Comparison of ENCODE assay signal across 8 mouse cellular contexts in the genomic region with DNA sequence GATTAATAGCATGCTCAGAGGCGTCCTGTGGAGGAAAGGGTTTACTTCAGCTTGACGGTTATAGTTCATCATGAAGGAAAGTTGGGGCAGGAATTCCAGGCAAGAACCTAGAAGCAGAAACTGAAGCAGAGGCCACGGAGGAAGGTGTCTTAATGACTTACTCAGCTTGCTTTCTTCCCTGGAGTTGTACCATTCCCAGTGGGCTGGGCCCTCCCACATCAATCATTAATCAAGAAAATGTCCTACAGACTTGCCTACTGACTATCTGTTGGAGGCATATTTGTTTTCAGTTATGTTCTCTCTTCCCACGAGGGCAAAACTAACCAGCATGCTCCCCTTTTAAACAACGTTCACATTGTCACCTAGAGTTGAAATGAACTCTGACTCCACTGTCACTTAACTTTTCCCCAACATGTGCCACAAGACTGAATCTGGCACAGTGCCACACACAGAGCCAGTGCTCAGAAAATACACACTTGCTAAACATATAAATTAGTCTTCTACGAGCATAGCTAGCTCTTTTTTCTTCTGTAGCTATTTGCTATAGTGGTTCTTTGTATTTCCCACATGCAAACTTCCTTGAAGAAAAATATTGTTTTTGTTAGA. TPM values are rescaled to one million over a fixed set of nuclear protein-coding genes. Genes with fewer than 3 reads are reported as not detected.
DNase-seq lines count a peak whose midpoint lies in the region; ATAC-seq and TF ChIP-seq lines count a peak whose summit lies in the region.

No protein-coding gene starts in this region.

- peak overlapping the region; percentile 95 for H3K4me3 ChIP-seq in megakaryocyte, embryonic 14.5 days (replicated peaks)
- no peak overlapping the region; the same call in 1 of the 2 replicates for H3K4me3 ChIP-seq in hindbrain, embryonic 13.5 days
- no peak overlapping the region for H3K4me3 ChIP-seq in stomach, embryonic 14.5 days (ENCODE audit: low read depth, low read length)
- H3K4me3 ChIP-seq in cerebellum, adult 2 months (replicated peaks; ENCODE audit: insufficient read depth, low read depth, low read length), result no peak overlapping the region

- ATAC-seq in megakaryocyte, adult 5-6 weeks (ENCODE audit: poor library complexity, severe bottlenecking), result no peak
- no peak for ATAC-seq in hindbrain, embryonic 13.5 days (ENCODE audit: low FRiP score)
- no peak for ATAC-seq in stomach, embryonic 14.5 days (ENCODE audit: insufficient number of reproducible peaks, insufficient read depth, low FRiP score, low read depth)

- no peak overlapping the region for H3K9ac ChIP-seq in hindbrain, embryonic 13.5 days
- no peak overlapping the region for H3K9ac ChIP-seq in stomach, embryonic 14.5 days (replicated peaks; ENCODE audit: low read depth, low read length)

- H3K4me1 ChIP-seq in megakaryocyte, embryonic 14.5 days, result peaks cover 32% of the 10 kb centered on the region
- H3K4me1 ChIP-seq in hindbrain, embryonic 13.5 days (replicated peaks), result peaks cover 13% of the 10 kb centered on the region
- peaks cover 3% of the 10 kb centered on the region; the same call in 1 of the 2 replicates for H3K4me1 ChIP-seq in stomach, embryonic 14.5 days (ENCODE audit: control insufficient read depth, insufficient read depth, low read length)
- no peaks in the 10 kb centered on the region; the same call in none of the 2 replicates for H3K4me1 ChIP-seq in cerebellum, adult 2 months (ENCODE audit: control insufficient read depth, insufficient read depth, low read length)

- H3K9me3 ChIP-seq in megakaryocyte, embryonic 14.5 days, result peaks cover 9% of the 10 kb centered on the region
- H3K9me3 ChIP-seq in hindbrain, embryonic 13.5 days, result no peaks in the 10 kb centered on the region
- no peaks in the 10 kb centered on the region for H3K9me3 ChIP-seq in stomach, embryonic 14.5 days (ENCODE audit: control insufficient read depth, low read depth, low read length)

- no peak for TF ChIP-seq POLR2A in cerebellum, adult 2 months (IDR thresholded peaks at IDR 0.05; ENCODE audit: borderline replicate concordance, insufficient read depth, low read length)

- no peaks in the 10 kb centered on the region for H3K27me3 ChIP-seq in megakaryocyte, embryonic 14.5 days (replicated peaks)
- H3K27me3 ChIP-seq in hindbrain, embryonic 13.5 days, result no peaks in the 10 kb centered on the region
- H3K27me3 ChIP-seq in stomach, embryonic 14.5 days (ENCODE audit: control insufficient read depth, insufficient read depth, low read length), result no peaks in the 10 kb centered on the region
- no peaks in the 10 kb centered on the region for H3K27me3 ChIP-seq in cerebellum, adult 2 months (ENCODE audit: control insufficient read depth, insufficient read depth, low read length)

- no peak overlapping the region for H3K27ac ChIP-seq in hindbrain, embryonic 13.5 days
- no peak overlapping the region for H3K27ac ChIP-seq in stomach, embryonic 14.5 days (ENCODE audit: low read length)
- no peak overlapping the region for H3K27ac ChIP-seq in cerebellum, adult 2 months (ENCODE audit: insufficient read depth, low read length)

- 0 out of 2 replicates have a peak overlapping the region, but pooled peaks have one; percentile 13 for H3K4me2 ChIP-seq in hindbrain, embryonic 13.5 days
- H3K4me2 ChIP-seq in stomach, embryonic 14.5 days (replicated peaks; ENCODE audit: low read depth, low read length), result peak overlapping the region; percentile 54; the same call in 1 of the 2 replicates

- peak; percentile 34 to 56 for DNase-seq in kidney, postnatal 25 days
- no peak for DNase-seq in gastrocnemius, postnatal 25 days
- DNase-seq in urinary bladder, postnatal 14 days (ENCODE audit: low spot score), result no peak
- DNase-seq in cerebellum, adult 2 months, result no peak

- WGBS in hindbrain, embryonic 13.5 days, result 71% methylated on average over 6 of the region's 6 CpGs
- whole genome bisulfite sequencing in stomach, embryonic 14.5 days, result 46% methylated on average over 6 of the region's 6 CpGs
- 53% methylated on average over 6 of the region's 6 CpGs for WGBS in cerebellum, adult 2 months

- no peak for TF ChIP-seq CTCF in cerebellum, adult 2 months (IDR thresholded peaks at IDR 0.05; ENCODE audit: borderline replicate concordance, insufficient read depth, low read depth, low read length)

- peaks cover 50% of the 10 kb centered on the region for H3K36me3 ChIP-seq in megakaryocyte, embryonic 14.5 days (replicated peaks; ENCODE audit: low read length)
- H3K36me3 ChIP-seq in hindbrain, embryonic 13.5 days, result peaks cover 26% of the 10 kb centered on the region
- peaks cover 25% of the 10 kb centered on the region for H3K36me3 ChIP-seq in stomach, embryonic 14.5 days (ENCODE audit: control insufficient read depth, insufficient read depth, low read length)

RNA-seq across cellular contexts. Expression of a gene that starts 1.6 kb away (rescaled TPM):
- polyA plus RNA-seq in megakaryocyte, embryonic 14.5 days (2012; ENCODE audit: insufficient read depth, low replicate concordance), result 0.83 TPM in 1 of 2 replicates, not detected in the other
- 18.6 and 22.5 TPM in 2 replicates for total RNA-seq in megakaryocyte, adult 5-6 weeks (2015)
- 15.1 and 17.3 TPM in 2 replicates for total RNA-seq in megakaryocyte, adult 5-6 weeks (2017)
- 37.8 and 38.2 TPM in 2 replicates for polyA plus RNA-seq in hindbrain, embryonic 13.5 days (2015; fragmentation: Nextera tagmentation; extraction: Ambion mirVana)
- polyA plus RNA-seq in stomach, embryonic 14.5 days (2014; fragmentation: Nextera tagmentation; extraction: Ambion mirVana), result 40.1 and 46.6 TPM in 2 replicates
- 1 to 10 TPM; 6.2 to 6.5 TPM for total RNA-seq in gastrocnemius, postnatal 25 days (2021)
- 9.7 and 10.3 TPM in 2 replicates for polyA plus RNA-seq in cerebellum, adult 2 months (2012; rRNA removed)

Comparison
In these comparisons a context has a peak if more than half of its experiments do, and no peak if none do; other contexts are left out.
1. DNase-seq: peak in kidney, postnatal 25 days (2 of 2); none in gastrocnemius, postnatal 25 days (single experiment), urinary bladder, postnatal 14 days (single experiment) and cerebellum, adult 2 months (0 of 2).